Comparison of ENCODE assay signal across 8 mouse cellular contexts in genomic region chr4:120952163-120952562, GRCm38 (mm10). TPM values are rescaled to one million over a fixed set of nuclear protein-coding genes. Genes with fewer than 3 reads are reported as not detected.
DNase-seq lines count a peak whose midpoint lies in the region; ATAC-seq and TF ChIP-seq lines count a peak whose summit lies in the region.

No protein-coding gene starts in this region.

- DNase-seq in cerebellum, adult 2 months, result no peak
- no peak for DNase-seq in cerebellum, postnatal 25 days
- no peak for DNase-seq in T-cell, adult 2 months (ENCODE audit: low spot score)
- DNase-seq in adrenal gland, adult 2 months, result no peak

- peak overlapping the region; percentile 95 for H3K4me3 ChIP-seq in cerebellum, adult 2 months (replicated peaks; ENCODE audit: insufficient read depth, low read depth, low read length)
- no peak overlapping the region for H3K4me3 ChIP-seq in ES-Bruce4 (ENCODE audit: low read depth, low read length)
- peak overlapping the region; percentile 83 for H3K4me3 ChIP-seq in forebrain, embryonic 13.5 days
- H3K4me3 ChIP-seq in limb, embryonic 13.5 days, result peak overlapping the region; percentile 81
- peak overlapping the region; percentile 49 for H3K4me3 ChIP-seq in myocyte

- no peak for TF ChIP-seq CTCF in cerebellum, adult 2 months (IDR thresholded peaks at IDR 0.05; ENCODE audit: borderline replicate concordance, insufficient read depth, low read depth, low read length)
- TF ChIP-seq CTCF in ES-Bruce4 (IDR thresholded peaks at IDR 0.05; ENCODE audit: low read depth, low read length), result no peak

- no peaks in the 10 kb centered on the region for H3K4me1 ChIP-seq in cerebellum, adult 2 months (ENCODE audit: control insufficient read depth, insufficient read depth, low read length)
- H3K4me1 ChIP-seq in ES-Bruce4 (ENCODE audit: control insufficient read depth, insufficient read depth, low read length), result no peaks in the 10 kb centered on the region
- H3K4me1 ChIP-seq in forebrain, embryonic 13.5 days, result peaks cover 11% of the 10 kb centered on the region
- peaks cover 18% of the 10 kb centered on the region; the same call in 1 of the 2 replicates for H3K4me1 ChIP-seq in limb, embryonic 13.5 days

- 23% methylated on average over 6 of the region's 6 CpGs for WGBS in cerebellum, adult 2 months
- 61% methylated on average over 6 of the region's 6 CpGs for WGBS in forebrain, embryonic 13.5 days
- 49% methylated on average over 6 of the region's 6 CpGs for WGBS in limb, embryonic 13.5 days

- H3K27me3 ChIP-seq in cerebellum, adult 2 months (ENCODE audit: control insufficient read depth, insufficient read depth, low read length), result no peaks in the 10 kb centered on the region
- H3K27me3 ChIP-seq in ES-Bruce4 (ENCODE audit: control insufficient read depth, insufficient read depth, low read length, poor library complexity, severe bottlenecking), result no peaks in the 10 kb centered on the region
- H3K27me3 ChIP-seq in forebrain, embryonic 13.5 days, result no peaks in the 10 kb centered on the region
- no peaks in the 10 kb centered on the region for H3K27me3 ChIP-seq in limb, embryonic 13.5 days
- no peaks in the 10 kb centered on the region for H3K27me3 ChIP-seq in myocyte (ENCODE audit: control insufficient read depth, insufficient read depth, insufficient read length)

- no peak for TF ChIP-seq POLR2A in cerebellum, adult 2 months (IDR thresholded peaks at IDR 0.05; ENCODE audit: borderline replicate concordance, insufficient read depth, low read length)
- no peak for TF ChIP-seq POLR2A in ES-Bruce4 (IDR thresholded peaks at IDR 0.05; ENCODE audit: insufficient read depth, low read length)
- no peak for TF ChIP-seq POLR2A in myocyte (IDR thresholded peaks at IDR 0.05; ENCODE audit: insufficient read length, low read depth)

- no peak for TF ChIP-seq EP300 in ES-Bruce4 (IDR thresholded peaks at IDR 0.05; ENCODE audit: insufficient read depth, low read depth, low read length)

- no peaks in the 10 kb centered on the region for H3K79me2 ChIP-seq in myocyte (ENCODE audit: control insufficient read depth, insufficient read depth)

- H3K9me3 ChIP-seq in ES-Bruce4 (replicated peaks; ENCODE audit: control insufficient read depth, insufficient read depth, low read length, poor library complexity, severe bottlenecking), result no peaks in the 10 kb centered on the region
- no peaks in the 10 kb centered on the region for H3K9me3 ChIP-seq in forebrain, embryonic 13.5 days (replicated peaks)
- H3K9me3 ChIP-seq in limb, embryonic 13.5 days, result no peaks in the 10 kb centered on the region

- H3K9ac ChIP-seq in ES-Bruce4 (ENCODE audit: low read depth, poor library complexity, severe bottlenecking), result peak overlapping the region; percentile 91
- H3K9ac ChIP-seq in forebrain, embryonic 13.5 days, result peak overlapping the region; percentile 89
- H3K9ac ChIP-seq in limb, embryonic 13.5 days, result peak overlapping the region; percentile 91

- peak; percentile 2; the same call in 1 of the 2 replicates for ATAC-seq in forebrain, embryonic 13.5 days
- ATAC-seq in limb, embryonic 13.5 days (ENCODE audit: low FRiP score, low read depth), result no peak

- H3ac ChIP-seq in myocyte (ENCODE audit: control insufficient read depth, insufficient read length), result no peak overlapping the region

- peak overlapping the region; percentile 80 for H3K4me2 ChIP-seq in forebrain, embryonic 13.5 days
- peak overlapping the region; percentile 73 for H3K4me2 ChIP-seq in limb, embryonic 13.5 days (replicated peaks)
- peak overlapping the region; percentile 93 for H3K4me2 ChIP-seq in myocyte (ENCODE audit: low read depth)

- H3K36me3 ChIP-seq in ES-Bruce4 (ENCODE audit: control insufficient read depth, insufficient read depth, low read length, poor library complexity, severe bottlenecking) (no peaks in the 10 kb centered on the region), myocyte (ENCODE audit: control insufficient read depth, insufficient read depth) (peaks cover 4% of the 10 kb centered on the region)
- no peaks in the 10 kb centered on the region for H3K36me3 ChIP-seq in forebrain, embryonic 13.5 days (ENCODE audit: poor library complexity, severe bottlenecking)
- peaks cover 4% of the 10 kb centered on the region for H3K36me3 ChIP-seq in limb, embryonic 13.5 days

- no peak overlapping the region for H3K27ac ChIP-seq in cerebellum, adult 2 months (ENCODE audit: insufficient read depth, low read length)
- no peak overlapping the region; the same call in 1 of the 2 replicates for H3K27ac ChIP-seq in ES-Bruce4 (ENCODE audit: insufficient read depth, low read length)
- H3K27ac ChIP-seq in forebrain, embryonic 13.5 days, result 0 out of 2 replicates have a peak overlapping the region, but pooled peaks have one; percentile 26
- peak overlapping the region; percentile 85; the same call in 1 of the 2 replicates for H3K27ac ChIP-seq in limb, embryonic 13.5 days

TF ChIP-seq in myocyte, 11 proteins besides CTCF, POLR2A, EP300 and RAD21:
- TF ChIP-seq MYOG (IDR thresholded peaks at IDR 0.05; ENCODE audit: control insufficient read depth in 1 of 3, insufficient read depth in 1 of 3, insufficient read length in 2 of 3, low read depth in 2 of 3) (no peak), TCF3 (IDR thresholded peaks at IDR 0.05; ENCODE audit: insufficient read length, low read depth) (no peak), POLR2AphosphoS2 (IDR thresholded peaks at IDR 0.05; ENCODE audit: insufficient read length, low read depth) (no peak), CEBPB (IDR thresholded peaks at IDR 0.05; ENCODE audit: insufficient read depth, poor library complexity, severe bottlenecking) (no peak), USF1 (IDR thresholded peaks at IDR 0.05; ENCODE audit: low read depth) (no peak), MAX (IDR thresholded peaks at IDR 0.05; ENCODE audit: low read depth) (no peak), E2F4 (IDR thresholded peaks at IDR 0.05; ENCODE audit: insufficient read depth) (no peak), MYOD1 (IDR thresholded peaks at IDR 0.05; ENCODE audit: control insufficient read depth in 1 of 3, insufficient read length in 2 of 3, low read depth in 2 of 3) (no peak), SRF (IDR thresholded peaks at IDR 0.05; ENCODE audit: control insufficient read depth, insufficient read length, low read depth) (no peak), TCF12 (IDR thresholded peaks at IDR 0.05; ENCODE audit: insufficient read depth, poor library complexity, severe bottlenecking) (no peak), REST (IDR thresholded peaks at IDR 0.05; ENCODE audit: insufficient read depth, insufficient read length) (no peak)

RNA-seq across cellular contexts. Expression of gene Zfp69, which starts 0.7 kb away (rescaled TPM):
- 1.9 and 3.1 TPM in 2 replicates for polyA plus RNA-seq in cerebellum, adult 2 months (2012; rRNA removed)
- 2.9 and 3.2 TPM in 2 replicates for polyA plus RNA-seq in ES-Bruce4 (2011; ENCODE audit: insufficient read depth, insufficient read length, low read depth, missing spikeins)
- polyA plus RNA-seq in forebrain, embryonic 13.5 days (2015; fragmentation: Nextera tagmentation; extraction: Ambion mirVana), result 7.4 and 8.9 TPM in 2 replicates
- polyA plus RNA-seq in limb, embryonic 13.5 days (2015; fragmentation: Nextera tagmentation; extraction: Ambion mirVana), result 10.3 and 11.5 TPM in 2 replicates
- polyA plus RNA-seq in myocyte (2012; fragmentation: generic; extraction: Trizol), result 0.61 TPM
- 1 to 10 TPM; 1.5 to 3.2 TPM for total RNA-seq in adrenal gland, adult 2 months (2021)
- 3.5 and 3.7 TPM in 2 replicates for polyA plus RNA-seq in adrenal gland, adult 2 months (2012; rRNA removed)

RNA-seq across cellular contexts. Expression of gene Exo5, which starts 27.3 kb away (rescaled TPM):
- polyA plus RNA-seq in cerebellum, adult 2 months (2012; rRNA removed), result 9.4 and 10.1 TPM in 2 replicates
- polyA plus RNA-seq in ES-Bruce4 (2011; ENCODE audit: insufficient read depth, insufficient read length, low read depth, missing spikeins) (14.0 and 17.0 TPM in 2 replicates), myocyte (2012; fragmentation: generic; extraction: Trizol) (6.3 TPM)
- polyA plus RNA-seq in forebrain, embryonic 13.5 days (2015; fragmentation: Nextera tagmentation; extraction: Ambion mirVana), result 42.9 and 44.4 TPM in 2 replicates
- 35.8 and 37.1 TPM in 2 replicates for polyA plus RNA-seq in limb, embryonic 13.5 days (2015; fragmentation: Nextera tagmentation; extraction: Ambion mirVana)
- total RNA-seq in adrenal gland, adult 2 months (2021), result 10 to 100 TPM in 1 of 2 experiments, 1 to 10 TPM in 1; 6.9 to 10.2 TPM
- polyA plus RNA-seq in adrenal gland, adult 2 months (2012; rRNA removed), result 0.80 and 1.4 TPM in 2 replicates

Comparison
In these comparisons a context has a peak if more than half of its experiments do, and no peak if none do; other contexts are left out.
1. H3K27ac ChIP-seq: peak in forebrain, embryonic 13.5 days (single experiment) and limb, embryonic 13.5 days (single experiment); none in cerebellum, adult 2 months (single experiment) and ES-Bruce4 (single experiment).
2. Peak in every context shown above with its lines, with median percentiles within 50 percentile points of each other: H3K9ac ChIP-seq and H3K4me2 ChIP-seq.